Mouse (Mus musculus): ENCODE measurements at regions not wholly inside any gene's neighbourhood (a gene's known extent, or its start where the extent isn't known, plus 50 kb on each side); places are given as distances from the start of the nearest gene placed in this dataset.

DNA sequence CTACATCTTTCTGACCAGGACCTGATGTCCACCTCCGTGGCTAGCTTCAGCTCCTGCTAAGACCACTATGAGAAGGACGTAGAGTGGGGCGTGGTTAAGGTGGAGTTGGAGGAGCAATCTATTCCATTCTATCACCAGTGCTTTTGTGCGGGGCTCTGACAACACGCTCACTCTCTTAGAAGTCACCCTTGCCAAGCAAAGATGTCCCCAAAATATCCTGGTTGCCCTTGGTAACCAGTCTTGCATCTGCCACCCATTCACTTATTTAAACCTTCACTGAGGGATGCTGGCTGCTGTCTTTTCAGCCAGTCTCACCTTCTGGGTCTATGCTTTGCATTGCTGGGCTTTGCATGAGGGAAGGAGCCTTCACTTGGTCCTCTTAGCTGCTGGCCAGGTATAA is 138.4 kb upstream of the Fam19a5 start:
- H3K9ac ChIP-seq, result no peak overlapping the region
- H3K36me3 ChIP-seq, result no peaks in the 10 kb centered on the region
- 89% methylated on average over 5 of the region's 5 CpGs for WGBS

DNA sequence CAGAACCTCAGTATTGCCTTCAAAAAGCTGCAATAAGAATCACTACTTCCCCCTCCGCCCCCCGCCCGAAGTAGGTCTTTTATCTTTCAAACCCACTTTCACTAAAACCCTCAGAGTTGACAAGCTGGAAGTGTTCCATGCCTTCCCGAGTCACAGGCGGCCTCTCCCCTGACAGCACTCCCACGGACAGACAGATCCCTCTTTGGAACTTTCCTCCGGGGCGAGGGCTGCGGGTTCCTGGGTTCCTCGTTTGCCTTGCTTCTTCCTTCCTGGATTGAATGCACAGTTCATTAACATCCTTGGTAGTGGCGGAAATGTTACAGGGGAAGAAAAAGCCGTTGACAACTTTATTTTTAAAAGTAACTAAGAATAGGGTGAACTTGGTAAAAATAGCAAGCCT is 132.1 kb upstream of the Fam19a5 start:
- no peak for ATAC-seq (ENCODE audit: insufficient read depth, low FRiP score, low read depth)
- Histone ChIP-seq H3K4me1 (no peaks in the 10 kb centered on the region), H3K9ac (no peak overlapping the region), H3K27ac (no peak overlapping the region), H3K4me2 (no peak overlapping the region), H3K27me3 (replicated peaks) (no peaks in the 10 kb centered on the region), H3K36me3 (no peaks in the 10 kb centered on the region), H3K4me3 (replicated peaks) (no peak overlapping the region), H3K9me3 (no peaks in the 10 kb centered on the region)
- WGBS, result 64% methylated on average over 12 of the region's 12 CpGs

More for the DNA sequence above, 138.4 kb upstream of the Fam19a5 start:
- no peak for ATAC-seq (ENCODE audit: insufficient read depth, low FRiP score, low read depth)
- H3K27me3 ChIP-seq (replicated peaks), result no peaks in the 10 kb centered on the region
- no peaks in the 10 kb centered on the region for H3K9me3 ChIP-seq
- no peak overlapping the region for H3K27ac ChIP-seq
- H3K4me1 ChIP-seq, result no peaks in the 10 kb centered on the region
- no peak overlapping the region for H3K4me2 ChIP-seq
- no peak overlapping the region for H3K4me3 ChIP-seq (replicated peaks)

DNA sequence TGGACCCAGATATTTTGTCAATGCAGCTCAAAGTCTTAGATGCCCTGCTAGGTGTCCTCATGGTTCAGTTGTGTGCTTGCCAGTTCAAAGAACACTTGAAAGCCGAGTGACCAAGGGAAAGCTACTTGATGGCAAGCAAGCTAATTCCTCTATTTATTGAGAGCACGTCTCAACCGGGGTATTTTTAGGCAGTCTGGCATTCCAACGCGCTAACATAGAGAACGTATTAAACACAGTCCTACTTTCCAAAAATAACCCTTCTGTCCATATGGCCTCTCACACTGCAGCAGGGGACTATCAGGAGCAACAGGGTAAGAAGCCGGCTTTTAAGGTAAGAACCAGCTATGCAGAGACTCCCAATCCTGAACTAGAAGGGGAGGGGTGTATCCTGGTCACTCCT is 128.1 kb upstream of the Fam19a5 start:
- Histone ChIP-seq H3K27ac (no peak overlapping the region), H3K9me3 (no peaks in the 10 kb centered on the region), H3K36me3 (no peaks in the 10 kb centered on the region), H3K4me2 (no peak overlapping the region), H3K9ac (no peak overlapping the region), H3K4me1 (no peaks in the 10 kb centered on the region), H3K4me3 (replicated peaks) (no peak overlapping the region), H3K27me3 (replicated peaks) (no peaks in the 10 kb centered on the region)
- WGBS, result 65% methylated on average over 7 of the region's 7 CpGs
- no peak for ATAC-seq (ENCODE audit: insufficient read depth, low FRiP score, low read depth)

- H3K36me3 ChIP-seq, result no peaks in the 10 kb centered on the region
- no peak for ATAC-seq (ENCODE audit: insufficient read depth, low FRiP score, low read depth)
- H3K27me3 ChIP-seq (replicated peaks), result no peaks in the 10 kb centered on the region
- H3K9ac ChIP-seq, result no peak overlapping the region
- no peaks in the 10 kb centered on the region for H3K4me1 ChIP-seq
- no peaks in the 10 kb centered on the region for H3K9me3 ChIP-seq
- H3K27ac ChIP-seq, result no peak overlapping the region
- no peak overlapping the region for H3K4me3 ChIP-seq (replicated peaks)
- 80% methylated on average over 4 of the region's 4 CpGs for WGBS
- no peak overlapping the region for H3K4me2 ChIP-seq
These were observed 122.4 kb upstream of the Fam19a5 start for GRCm38 (mm10) chr15:87421743-87422142.

- Histone ChIP-seq H3K4me2 (no peak overlapping the region), H3K27me3 (replicated peaks) (no peaks in the 10 kb centered on the region), H3K9me3 (no peaks in the 10 kb centered on the region), H3K4me1 (no peaks in the 10 kb centered on the region), H3K4me3 (replicated peaks) (no peak overlapping the region), H3K36me3 (no peaks in the 10 kb centered on the region), H3K9ac (no peak overlapping the region), H3K27ac (no peak overlapping the region)
- 74% methylated on average over 6 of the region's 6 CpGs for WGBS
- no peak for ATAC-seq (ENCODE audit: insufficient read depth, low FRiP score, low read depth)
These were observed 110.8 kb upstream of the Fam19a5 start for GRCm38 (mm10) chr15:87433306-87433705.

DNA sequence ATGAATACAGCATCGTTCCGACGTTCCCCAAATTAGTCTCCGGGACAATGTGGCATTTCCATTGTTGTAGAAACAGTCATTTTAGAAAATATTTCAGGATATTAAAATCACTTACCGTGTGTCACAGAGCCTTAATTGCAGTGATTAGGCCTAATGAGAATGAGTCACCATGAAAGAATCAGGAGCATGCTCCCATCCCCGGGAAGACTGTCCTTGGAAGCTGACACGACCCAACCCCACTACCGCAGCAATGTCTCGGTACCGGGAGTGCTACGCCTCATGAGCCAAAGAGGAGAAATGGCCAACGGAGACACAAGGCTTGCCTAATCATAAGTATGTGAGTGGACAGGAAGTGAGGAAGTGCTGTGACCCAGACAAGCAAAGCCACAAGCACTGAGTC is 110.2 kb upstream of the Fam19a5 start:
- Histone ChIP-seq H3K9ac (no peak overlapping the region), H3K4me3 (replicated peaks) (no peak overlapping the region), H3K27ac (no peak overlapping the region), H3K9me3 (no peaks in the 10 kb centered on the region), H3K36me3 (no peaks in the 10 kb centered on the region), H3K27me3 (replicated peaks) (no peaks in the 10 kb centered on the region), H3K4me2 (no peak overlapping the region), H3K4me1 (no peaks in the 10 kb centered on the region)
- no peak for ATAC-seq (ENCODE audit: insufficient read depth, low FRiP score, low read depth)
- WGBS, result 89% methylated on average over 12 of the region's 12 CpGs

GRCm38 (mm10) chr15:87435566-87435965 is 108.5 kb upstream of the Fam19a5 start:
- no peak overlapping the region for H3K27ac ChIP-seq
- WGBS, result 91% methylated on average over 2 of the region's 2 CpGs
- H3K4me3 ChIP-seq (replicated peaks), result no peak overlapping the region
- no peak overlapping the region for H3K9ac ChIP-seq
- no peak overlapping the region for H3K4me2 ChIP-seq
- no peaks in the 10 kb centered on the region for H3K4me1 ChIP-seq
- no peaks in the 10 kb centered on the region for H3K9me3 ChIP-seq
- no peaks in the 10 kb centered on the region for H3K36me3 ChIP-seq
- H3K27me3 ChIP-seq (replicated peaks), result no peaks in the 10 kb centered on the region
- ATAC-seq (ENCODE audit: insufficient read depth, low FRiP score, low read depth), result no peak

- no peaks in the 10 kb centered on the region for H3K27me3 ChIP-seq (replicated peaks)
- no peaks in the 10 kb centered on the region for H3K4me1 ChIP-seq
- WGBS, result 78% methylated on average over 5 of the region's 5 CpGs
- H3K4me2 ChIP-seq, result no peak overlapping the region
- no peaks in the 10 kb centered on the region for H3K9me3 ChIP-seq
- no peaks in the 10 kb centered on the region for H3K36me3 ChIP-seq
- ATAC-seq (ENCODE audit: insufficient read depth, low FRiP score, low read depth), result no peak
- H3K4me3 ChIP-seq (replicated peaks), result no peak overlapping the region
- no peak overlapping the region for H3K27ac ChIP-seq
- H3K9ac ChIP-seq, result no peak overlapping the region
These were observed 106.5 kb upstream of the Fam19a5 start for GRCm38 (mm10) chr15:87437611-87438010.

- no peak overlapping the region for H3K4me2 ChIP-seq
- ATAC-seq (ENCODE audit: insufficient read depth, low FRiP score, low read depth), result no peak
- H3K9ac ChIP-seq, result no peak overlapping the region
- no peak overlapping the region for H3K4me3 ChIP-seq (replicated peaks)
- no peaks in the 10 kb centered on the region for H3K4me1 ChIP-seq
- H3K36me3 ChIP-seq, result no peaks in the 10 kb centered on the region
- no peak overlapping the region for H3K27ac ChIP-seq
- WGBS, result 52% methylated on average over 1 of the region's 1 CpGs
- no peaks in the 10 kb centered on the region for H3K9me3 ChIP-seq
- H3K27me3 ChIP-seq (replicated peaks), result no peaks in the 10 kb centered on the region
These were observed 85.2 kb upstream of the Fam19a5 start for GRCm38 (mm10) chr15:87458932-87459331.

DNA sequence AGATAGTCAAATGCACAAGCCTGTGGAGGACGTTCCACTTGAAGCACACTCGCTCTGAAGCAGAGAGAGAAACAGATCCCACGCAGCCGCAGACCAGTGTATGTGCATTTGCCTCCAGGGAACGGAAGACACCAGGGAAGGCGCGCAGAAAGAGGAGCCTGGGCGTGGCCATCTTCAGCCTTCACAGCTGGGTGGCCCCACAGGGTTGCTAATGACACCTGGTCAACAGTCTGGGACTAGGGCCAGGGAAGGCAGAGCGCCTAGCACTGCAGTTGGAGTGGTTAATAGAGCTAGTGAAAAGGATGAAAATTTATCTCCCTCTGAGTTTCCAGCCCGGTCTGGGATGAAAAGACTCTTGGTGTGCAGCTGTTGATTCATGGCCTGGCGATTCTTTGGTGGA is 67.9 kb upstream of the Fam19a5 start:
- H3K9ac ChIP-seq, result no peak overlapping the region
- no peaks in the 10 kb centered on the region for H3K36me3 ChIP-seq
- ATAC-seq (ENCODE audit: insufficient read depth, low FRiP score, low read depth), result no peak
- no peak overlapping the region for H3K27ac ChIP-seq
- no peaks in the 10 kb centered on the region for H3K27me3 ChIP-seq (replicated peaks)
- H3K4me3 ChIP-seq (replicated peaks), result no peak overlapping the region
- no peaks in the 10 kb centered on the region for H3K4me1 ChIP-seq
- H3K9me3 ChIP-seq, result no peaks in the 10 kb centered on the region
- WGBS, result 34% methylated on average over 11 of the region's 11 CpGs
- no peak overlapping the region for H3K4me2 ChIP-seq

DNA sequence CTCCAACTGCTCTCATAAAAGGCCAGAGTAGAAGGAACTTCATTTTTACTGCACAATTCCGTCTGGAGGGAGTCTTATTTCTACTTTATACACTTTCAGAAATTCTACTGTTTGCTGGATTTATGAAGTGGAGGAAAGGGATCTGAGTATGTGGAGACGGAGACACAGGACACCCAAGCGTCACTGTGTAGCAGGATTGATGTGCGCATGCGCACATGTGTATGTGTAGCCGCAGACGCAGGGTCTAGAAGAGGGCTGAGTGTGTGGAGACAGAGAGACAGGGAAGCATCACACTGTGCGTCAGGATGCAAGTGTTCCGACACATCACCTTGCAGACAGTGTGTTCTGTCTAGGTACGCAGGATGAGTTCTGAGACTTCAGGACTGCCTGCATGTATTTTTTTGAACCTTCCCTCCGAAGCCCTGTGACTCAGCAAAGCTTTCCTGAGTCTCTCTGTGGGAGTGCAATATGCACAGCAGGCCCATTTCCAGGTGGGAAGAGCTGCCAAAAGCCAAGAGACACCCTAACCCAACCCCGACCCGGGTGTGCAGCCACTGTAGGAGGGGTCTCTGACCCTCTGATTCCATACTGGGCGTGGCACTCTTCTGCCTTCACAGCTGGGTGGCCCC is 67.1 kb upstream of the Fam19a5 start:
- Histone ChIP-seq H3K4me1 (no peaks in the 10 kb centered on the region), H3K9me3 (no peaks in the 10 kb centered on the region), H3K27me3 (replicated peaks) (no peaks in the 10 kb centered on the region), H3K4me3 (replicated peaks) (no peak overlapping the region), H3K9ac (no peak overlapping the region), H3K4me2 (no peak overlapping the region), H3K36me3 (no peaks in the 10 kb centered on the region), H3K27ac (no peak overlapping the region)
- no peak for ATAC-seq (ENCODE audit: insufficient read depth, low FRiP score, low read depth)
- WGBS, result 74% methylated on average over 14 of the region's 14 CpGs

- H3K4me3 ChIP-seq (replicated peaks), result no peak overlapping the region
- no peak overlapping the region for H3K9ac ChIP-seq
- no peaks in the 10 kb centered on the region for H3K9me3 ChIP-seq
- no peak for ATAC-seq (ENCODE audit: insufficient read depth, low FRiP score, low read depth)
- no peaks in the 10 kb centered on the region for H3K27me3 ChIP-seq (replicated peaks)
- whole genome bisulfite sequencing, result 89% methylated on average over 3 of the region's 3 CpGs
- H3K4me2 ChIP-seq, result no peak overlapping the region
- H3K4me1 ChIP-seq, result 0 out of 2 replicates have a peak, but pooled peaks cover 3% of the 10 kb centered on the region
- no peak overlapping the region for H3K27ac ChIP-seq
- no peaks in the 10 kb centered on the region for H3K36me3 ChIP-seq
These were observed 63.3 kb upstream of the Fam19a5 start for GRCm38 (mm10) chr15:87480758-87481157.

Measured in stomach, embryonic 15.5 days (tissue).